ENCODE assay signal across 32 mouse cellular contexts in genomic region chr4:96522256-96522655, GRCm38 (mm10). TPM values are rescaled to one million over a fixed set of nuclear protein-coding genes. Genes with fewer than 3 reads are reported as not detected.
DNase-seq lines count a peak whose midpoint lies in the region; ATAC-seq and TF ChIP-seq lines count a peak whose summit lies in the region.
"Had no signal": no experiment of that assay in that cellular context is flagged by ENCODE, and none has a peak within 500 bp of the region (broad histone marks: within the 10 kb centered on the region; RNA-seq: fewer than 3 reads in every experiment).

No protein-coding gene starts in this region.

- no peaks in the 10 kb centered on the region for H3K9me3 ChIP-seq in heart, embryonic 10.5 days
- H3K9me3 ChIP-seq in liver, embryonic 11.5 days (ENCODE audit: control insufficient read depth, low read length), result no peaks in the 10 kb centered on the region
- H3K9me3 ChIP-seq: embryonic facial prominence, embryonic 15.5 days; hindbrain, embryonic 15.5 days; limb, embryonic 13.5 days; megakaryocyte, embryonic 14.5 days had no signal

- no peak for TF ChIP-seq POLR2A in liver, adult 2 months (IDR thresholded peaks at IDR 0.05; ENCODE audit: extremely low read depth, insufficient read depth, low read length)

- ATAC-seq in liver, embryonic 11.5 days (replicated peaks; ENCODE audit: low FRiP score), result no peak
- ATAC-seq in megakaryocyte-erythroid progenitor cell, adult 5-6 weeks (replicated peaks; ENCODE audit: low FRiP score, low TSS enrichment, poor library complexity, severe bottlenecking), result no peak
- ATAC-seq: forebrain, embryonic 14.5 days had no signal

- H3K27me3 ChIP-seq in heart, embryonic 10.5 days (ENCODE audit: insufficient read depth, poor library complexity, severe bottlenecking), result no peaks in the 10 kb centered on the region
- no peaks in the 10 kb centered on the region for H3K27me3 ChIP-seq in liver, adult 2 months (ENCODE audit: control insufficient read depth, insufficient read depth, low read length)
- no peaks in the 10 kb centered on the region for H3K27me3 ChIP-seq in liver, embryonic 11.5 days (replicated peaks; ENCODE audit: control insufficient read depth, insufficient read depth, low read length)
- H3K27me3 ChIP-seq: embryonic facial prominence, embryonic 15.5 days; hindbrain, embryonic 15.5 days; limb, embryonic 13.5 days; megakaryocyte, embryonic 14.5 days had no signal

- WGBS in heart, embryonic 10.5 days, result 87% methylated on average over 2 of the region's 2 CpGs
- WGBS in liver, adult 2 months, result 24% methylated on average over 2 of the region's 2 CpGs
- 82% methylated on average over 2 of the region's 2 CpGs for WGBS in liver, embryonic 11.5 days

- DNase-seq in heart, postnatal 10 days, result peak; percentile 31 to 36
- no peak for DNase-seq in heart, embryonic 10.5 days (ENCODE audit: low spot score)
- DNase-seq in liver, adult 2 months (ENCODE audit: extremely low read depth, low read depth, low spot score), result peak; percentile 35
- DNase-seq in liver, embryonic 11.5 days (ENCODE audit: low spot score), result no peak
- peak; percentile 10 for DNase-seq in adrenal gland, postnatal 25 days
- no peak for DNase-seq in lung, postnatal 14 days
- DNase-seq: cerebellum, adult 9-10 months; gastrocnemius, adult 2 months; lung, embryonic 14.5 days; lung, postnatal 36 days; midbrain, embryonic 14.5 days; retina, postnatal 1 day; right cerebral cortex, postnatal 25 days; spleen, adult 18-20 months; thymus, postnatal 25 days had no signal

- intact Hi-C loops in heart, postnatal 10 days (cut with DNase I), result no loop called here

- H3K4me2 ChIP-seq in liver, embryonic 11.5 days, result no peak overlapping the region
- H3K4me2 ChIP-seq: embryonic facial prominence, embryonic 15.5 days; hindbrain, embryonic 15.5 days; limb, embryonic 13.5 days; lung, embryonic 14.5 days had no signal

- no peak overlapping the region for H3K4me3 ChIP-seq in heart, embryonic 10.5 days
- H3K4me3 ChIP-seq in liver, adult 2 months (ENCODE audit: insufficient read depth, low read depth, low read length), result no peak overlapping the region
- H3K4me3 ChIP-seq in liver, embryonic 11.5 days (ENCODE audit: low read depth, low read length), result no peak overlapping the region
- H3K4me3 ChIP-seq: embryonic facial prominence, embryonic 15.5 days; gastrocnemius, adult 2 months; hindbrain, embryonic 15.5 days; limb, embryonic 13.5 days; megakaryocyte, embryonic 14.5 days had no signal

- no peak overlapping the region for H3K27ac ChIP-seq in heart, embryonic 10.5 days
- H3K27ac ChIP-seq in liver, adult 2 months (replicated peaks; ENCODE audit: insufficient read depth, low read depth, low read length), result no peak overlapping the region
- no peak overlapping the region for H3K27ac ChIP-seq in liver, embryonic 11.5 days (ENCODE audit: low read depth, low read length)
- H3K27ac ChIP-seq: embryonic facial prominence, embryonic 15.5 days; gastrocnemius, adult 2 months; hindbrain, embryonic 15.5 days; limb, embryonic 13.5 days; liver, embryonic 14.5 days had no signal

- no peak for TF ChIP-seq CTCF in liver, adult 2 months (IDR thresholded peaks at IDR 0.05; ENCODE audit: low read depth, low read length)

- H3K36me3 ChIP-seq in heart, embryonic 10.5 days, result 0 out of 2 replicates have a peak, but pooled peaks cover 3% of the 10 kb centered on the region
- peaks cover 51% of the 10 kb centered on the region for H3K36me3 ChIP-seq in liver, adult 2 months (ENCODE audit: control insufficient read depth, insufficient read depth, low read length)
- H3K36me3 ChIP-seq in liver, embryonic 11.5 days (ENCODE audit: control insufficient read depth, insufficient read depth, low read length), result no peaks in the 10 kb centered on the region
- H3K36me3 ChIP-seq: embryonic facial prominence, embryonic 15.5 days; hindbrain, embryonic 15.5 days had no signal

- H3K9ac ChIP-seq in liver, adult 2 months (ENCODE audit: low read depth, low read length), result no peak overlapping the region
- no peak overlapping the region for H3K9ac ChIP-seq in liver, embryonic 11.5 days (ENCODE audit: low read depth, low read length)
- H3K9ac ChIP-seq: embryonic facial prominence, embryonic 15.5 days; hindbrain, embryonic 15.5 days; limb, embryonic 13.5 days; liver, embryonic 14.5 days; lung, embryonic 14.5 days had no signal

- H3K4me1 ChIP-seq in heart, embryonic 10.5 days, result no peaks in the 10 kb centered on the region
- no peaks in the 10 kb centered on the region; the same call in 1 of the 2 replicates for H3K4me1 ChIP-seq in liver, adult 2 months (ENCODE audit: control insufficient read depth, insufficient read depth, low read length)
- no peaks in the 10 kb centered on the region for H3K4me1 ChIP-seq in liver, embryonic 11.5 days (replicated peaks; ENCODE audit: control insufficient read depth, insufficient read depth, low read length)
- H3K4me1 ChIP-seq: embryonic facial prominence, embryonic 15.5 days; hindbrain, embryonic 15.5 days; limb, embryonic 13.5 days; megakaryocyte, embryonic 14.5 days had no signal

- H3K79me2 ChIP-seq in liver, adult 2 months (ENCODE audit: control insufficient read depth, insufficient read depth, low read length), result no peaks in the 10 kb centered on the region

RNA-seq across cellular contexts. Expression of gene Cyp2j8, which starts 15.1 kb away (rescaled TPM):
- not detected for total RNA-seq in heart, postnatal 10 days (2021)
- not detected in 2 replicates for polyA plus RNA-seq in heart, embryonic 10.5 days (2016; fragmentation: Nextera tagmentation; extraction: Ambion mirVana)
- 0.13 and 0.18 TPM in 2 replicates for total RNA-seq in liver, adult 2 months (2014; rRNA removed)
- 0.09 TPM in 1 of 2 replicates, not detected in the other for polyA plus RNA-seq in liver, adult 2 months (2012; rRNA removed)
- not detected in 2 replicates for polyA plus RNA-seq in liver, embryonic 11.5 days (2014; fragmentation: Nextera tagmentation; extraction: Ambion mirVana)
- total RNA-seq in adrenal gland, postnatal 25 days (2021), result not detected in 2 replicates
- total RNA-seq in megakaryocyte-erythroid progenitor cell, adult 5-6 weeks (2014; fragmentation: Nextera tagmentation), result not detected in 2 replicates
- not detected in 2 replicates for total RNA-seq in megakaryocyte-erythroid progenitor cell, adult 5-6 weeks (2017)
- total RNA-seq: gastrocnemius, adult 2 months; hematopoietic stem cell, adult 5-6 weeks; layer of hippocampus, adult 8-10 months; left cerebral cortex, postnatal 14 days; MEL had no signal
- polyA plus RNA-seq: C2C12; embryonic facial prominence, embryonic 15.5 days; forebrain, embryonic 14.5 days; gonadal fat pad, adult 2 months; heart, embryonic 16.5 days; hindbrain, embryonic 15.5 days; intestine, embryonic 14.5 days; limb, embryonic 13.5 days; liver, embryonic 14.5 days; lung, embryonic 14.5 days; midbrain, embryonic 14.5 days; neural tube, embryonic 11.5 days; testis, adult 2 months had no signal

RNA-seq across cellular contexts. Expression of gene Cyp2j6, which starts 31.2 kb away (rescaled TPM):
- total RNA-seq in heart, postnatal 10 days (2021), result 1 to 10 TPM; 4.3 to 4.8 TPM
- polyA plus RNA-seq in heart, embryonic 10.5 days (2016; fragmentation: Nextera tagmentation; extraction: Ambion mirVana), result 4.0 and 4.3 TPM in 2 replicates
- 34.4 and 56.9 TPM in 2 replicates for total RNA-seq in liver, adult 2 months (2014; rRNA removed)
- 13.5 and 14.0 TPM in 2 replicates for polyA plus RNA-seq in liver, adult 2 months (2012; rRNA removed)
- 2.2 and 2.3 TPM in 2 replicates for polyA plus RNA-seq in liver, embryonic 11.5 days (2014; fragmentation: Nextera tagmentation; extraction: Ambion mirVana)
- 5.9 and 7.3 TPM in 2 replicates for total RNA-seq in adrenal gland, postnatal 25 days (2021)
- total RNA-seq in megakaryocyte-erythroid progenitor cell, adult 5-6 weeks (2014; fragmentation: Nextera tagmentation), result 0.67 TPM in 1 of 2 replicates, not detected in the other
- 0.47 and 1.1 TPM in 2 replicates for total RNA-seq in megakaryocyte-erythroid progenitor cell, adult 5-6 weeks (2017)
- total RNA-seq: MEL had no signal

Comparison
In these comparisons a context has a peak if more than half of its experiments do, and no peak if none do; other contexts are left out.
1. DNase-seq: peak in heart, postnatal 10 days (2 of 2), liver, adult 2 months (single experiment) and adrenal gland, postnatal 25 days (single experiment); none in heart, embryonic 10.5 days (single experiment), liver, embryonic 11.5 days (single experiment) and lung, postnatal 14 days (single experiment).